Mouse (Mus musculus) stomach, postnatal 0 days (tissue): ENCODE data around the gene Rad17. TPM values are rescaled to one million over a fixed set of nuclear protein-coding genes. Genes with fewer than 3 reads are reported as not detected.

Experiments
- ATAC-seq: fragments of 200-750 bp; cut with Nextera tagmentation; 2 replicates; pipeline ENCODE4 v1.8.0; 2017; ENCODE audit not compliant: low FRiP score, low TSS enrichment
- DNase-seq: peaks from one replicate; pipeline ENCODE4 v3.0.0-alpha.2; 2016; ENCODE audit warnings: low spot score
- H3K27ac ChIP-seq: fragments of 300-500 bp; sonication (generic); replicated peaks from 2 replicates; pipeline ENCODE4 v1.5.1; 2014; ENCODE audit warnings: mild to moderate bottlenecking, control low read depth
- H3K27me3 ChIP-seq: fragments of 300-500 bp; sonication (generic); 2 replicates; pipeline ENCODE4 v1.6.1; 2014; ENCODE audit warnings: low read length; ENCODE audit not compliant: control insufficient read depth, insufficient read depth
- H3K36me3 ChIP-seq: fragments of 300-500 bp; sonication (generic); 2 replicates; pipeline ENCODE4 v1.6.1; 2014; ENCODE audit warnings: low read length, mixed read lengths; ENCODE audit not compliant: control insufficient read depth, insufficient read depth
- H3K4me1 ChIP-seq: fragments of 300-500 bp; sonication (generic); replicated peaks from 2 replicates; pipeline ENCODE4 v1.6.1; 2014; ENCODE audit warnings: antibody characterized with exemption; ENCODE audit not compliant: control insufficient read depth, insufficient read depth
- H3K4me2 ChIP-seq: fragments of 300-500 bp; sonication (generic); replicated peaks from 2 replicates; pipeline ENCODE4 v1.6.1; 2014; ENCODE audit warnings: low read depth, mild to moderate bottlenecking, control low read depth, moderate library complexity
- H3K4me3 ChIP-seq: fragments of 300-500 bp; sonication (generic); 2 replicates; pipeline ENCODE4 v1.5.1; 2014; ENCODE audit warnings: low read depth, low read length, control low read depth
- H3K9ac ChIP-seq: fragments of 300-500 bp; sonication (generic); 2 replicates; pipeline ENCODE4 v1.6.1; 2014; ENCODE audit warnings: mild to moderate bottlenecking, low read length, control low read depth, mixed read lengths
- H3K9me3 ChIP-seq: fragments of 300-500 bp; sonication (generic); 2 replicates; pipeline ENCODE4 v1.6.1; 2016; ENCODE audit warnings: low read length; ENCODE audit not compliant: control insufficient read depth
- CTCF ChIP-seq: IDR thresholded peaks from 2 replicates; pipeline ENCODE4 v1.5.1; 2016; ENCODE audit warnings: antibody characterized with exemption, low read depth, mild to moderate bottlenecking, moderate library complexity
- EP300 ChIP-seq: optimal IDR thresholded peaks from 2 replicates; pipeline ENCODE3; 2016; ENCODE audit warnings: antibody characterized with exemption
- WGBS: fragments of 180-500 bp; shearing (Covaris S2); extraction: QIAGEN DNeasy Blood & Tissue Kit; methylation state at CpG from one replicate; pipeline ENCODE4 v1.1.7; 2014; 5-methylcytosine and 5-hydroxymethylcytosine counted together
- polyA plus RNA-seq: library from polyadenylated mRNA; unstranded; fragments of >200 nt; fragmentation: Nextera tagmentation; extraction: Ambion mirVana; gene quantifications from 2 replicates; pipeline ENCODE4 v1.2.1, GENCODE M21; 2015

The Rad17 gene
- polyA plus RNA-seq, 1 experiment from 2014 or later: 13.0 TPM

DNA sequence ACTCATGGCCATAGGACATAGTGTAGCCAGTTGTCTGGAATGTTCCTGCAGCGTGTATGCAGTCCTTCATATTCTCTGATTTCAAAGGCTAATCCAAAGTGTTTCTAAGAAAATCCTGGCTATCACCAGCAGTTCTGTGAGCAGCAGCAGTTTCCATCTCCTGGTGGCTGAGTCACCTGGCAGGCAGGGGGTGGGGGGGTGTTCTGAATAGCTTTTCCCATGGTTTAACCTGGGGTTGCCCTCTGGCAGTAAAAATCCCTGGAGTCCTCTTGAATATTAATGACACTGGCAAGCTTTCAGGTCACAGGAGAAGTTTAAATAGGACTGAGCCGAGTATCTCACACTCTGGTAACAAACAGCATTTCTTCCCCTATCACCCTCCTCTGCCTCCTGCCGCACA is 69.2 kb downstream of the Rad17 start:
- ATAC-seq (peak; percentile 56; the same call in 1 of the 2 replicates), DNase-seq (peak; percentile 47)
- Histone ChIP-seq H3K27me3 (no peaks in the 10 kb centered on the region), H3K4me3 (no peak overlapping the region), H3K4me2 (0 out of 2 replicates have a peak overlapping the region, but pooled peaks have one; percentile 3), H3K4me1 (no peaks in the 10 kb centered on the region), H3K27ac (peak overlapping the region; percentile 30; the same call in 1 of the 2 replicates), H3K36me3 (no peaks in the 10 kb centered on the region), H3K9ac (no peak overlapping the region), H3K9me3 (no peaks in the 10 kb centered on the region)
- 11% methylated on average over 3 of the region's 3 CpGs for WGBS
- no peak for TF ChIP-seq CTCF
- no peak for TF ChIP-seq EP300

DNA sequence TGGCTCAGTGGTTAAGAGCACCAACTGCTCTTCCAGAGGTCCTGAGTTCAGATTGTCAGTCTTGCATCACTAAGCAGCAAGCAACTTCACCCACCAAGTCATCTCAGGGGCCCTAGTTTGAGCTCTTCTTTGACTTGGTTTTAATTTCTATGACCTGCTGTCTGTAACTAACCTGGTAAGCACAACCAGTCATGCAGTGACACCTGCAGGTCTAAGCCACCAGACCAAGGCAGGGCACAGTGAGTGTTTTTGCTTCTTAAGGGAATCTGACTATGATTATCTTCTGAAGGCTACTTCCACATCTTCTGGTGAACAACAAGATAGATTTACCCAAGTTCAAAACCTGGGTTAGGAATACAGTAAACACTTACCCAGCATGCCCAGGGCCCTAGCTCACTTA is 70.9 kb downstream of the Rad17 start:
- no peak for DNase-seq
- Histone ChIP-seq H3K9ac (no peak overlapping the region), H3K36me3 (no peaks in the 10 kb centered on the region), H3K4me1 (no peaks in the 10 kb centered on the region), H3K9me3 (no peaks in the 10 kb centered on the region), H3K27ac (no peak overlapping the region), H3K27me3 (no peaks in the 10 kb centered on the region), H3K4me3 (no peak overlapping the region), H3K4me2 (no peak overlapping the region)
- no peak for ATAC-seq
- peak; percentile 60 for TF ChIP-seq CTCF
- no peak for TF ChIP-seq EP300

DNA sequence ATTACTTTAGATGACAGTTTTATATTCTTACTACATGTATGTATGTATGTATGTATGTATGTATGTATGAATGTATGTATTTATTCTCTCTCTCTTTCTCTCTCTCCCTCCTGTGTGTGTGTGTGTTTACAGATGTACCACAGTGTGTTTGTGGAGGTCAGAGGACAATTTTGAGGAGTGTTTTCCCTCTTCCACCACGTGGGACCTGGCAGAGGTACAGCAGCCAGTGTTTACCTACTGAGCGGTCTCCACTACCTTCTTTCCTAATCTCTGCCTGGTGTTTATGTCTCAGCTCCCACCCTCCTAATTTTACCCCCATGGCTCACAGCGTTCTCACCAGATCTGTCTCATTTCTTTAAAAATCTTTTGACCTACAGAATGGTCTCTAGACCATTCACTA is 71.6 kb downstream of the Rad17 start:
- WGBS: 29% methylated on average over 3 of the region's 3 CpGs
- TF ChIP-seq EP300 (no peak), CTCF (no peak)
- Histone ChIP-seq H3K4me3 (no peak overlapping the region), H3K36me3 (no peaks in the 10 kb centered on the region), H3K9me3 (no peaks in the 10 kb centered on the region), H3K27me3 (no peaks in the 10 kb centered on the region), H3K4me1 (no peaks in the 10 kb centered on the region), H3K27ac (no peak overlapping the region), H3K4me2 (no peak overlapping the region), H3K9ac (no peak overlapping the region)
- ATAC-seq (no peak), DNase-seq (peak; percentile 33)

DNA sequence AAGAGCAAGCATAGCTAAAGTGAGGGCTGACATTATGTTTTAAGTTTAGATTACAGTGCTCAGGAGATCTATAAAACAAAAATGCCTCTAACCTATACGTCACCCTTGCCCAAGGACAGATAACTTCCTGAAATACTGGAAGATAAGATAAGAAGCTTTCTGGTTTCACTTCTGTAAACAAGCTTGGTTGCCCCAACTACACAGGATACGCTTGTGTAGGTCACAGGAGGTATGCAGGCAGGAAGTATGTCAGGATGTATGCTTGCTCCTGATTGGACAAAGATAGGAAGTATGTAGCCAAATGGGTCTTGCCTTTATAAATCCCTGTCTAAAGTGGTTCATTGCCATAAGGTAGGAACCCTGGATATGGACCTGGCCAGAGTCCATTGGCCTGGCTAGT is 74.9 kb downstream of the Rad17 start:
- DNase-seq (no peak), ATAC-seq (peak; percentile 70)
- no peaks in the 10 kb centered on the region for H3K9me3 ChIP-seq
- H3K27me3 ChIP-seq: no peaks in the 10 kb centered on the region
- H3K4me3 ChIP-seq: no peak overlapping the region
- H3K4me2 ChIP-seq: no peak overlapping the region
- 39% methylated on average over 2 of the region's 2 CpGs for WGBS
- H3K36me3 ChIP-seq: no peaks in the 10 kb centered on the region
- H3K27ac ChIP-seq: no peak overlapping the region
- no peak for TF ChIP-seq EP300
- no peak for TF ChIP-seq CTCF
- no peaks in the 10 kb centered on the region for H3K4me1 ChIP-seq
- H3K9ac ChIP-seq: no peak overlapping the region

DNA sequence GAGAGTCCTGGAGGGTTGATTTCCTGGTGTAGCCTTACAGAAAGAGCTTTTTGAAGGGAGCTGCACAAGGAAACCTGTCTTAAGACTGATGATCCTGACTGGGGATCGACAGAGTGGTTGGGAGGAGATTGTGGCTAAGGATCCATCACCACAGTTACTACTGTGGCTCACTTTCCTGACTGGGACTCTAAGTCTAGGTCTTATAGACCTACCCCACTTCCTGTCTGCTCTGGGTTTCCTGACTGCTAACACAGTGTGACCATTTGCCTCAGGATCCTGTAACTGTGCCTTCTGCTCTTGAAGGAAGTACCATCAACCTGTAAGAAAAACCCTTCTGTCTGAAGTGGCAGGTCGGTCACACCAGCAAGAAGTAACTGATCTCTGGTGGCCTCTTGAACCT is 80.1 kb downstream of the Rad17 start:
- no peak overlapping the region for H3K27ac ChIP-seq
- ATAC-seq: no peak
- no peak overlapping the region for H3K9ac ChIP-seq
- no peak overlapping the region for H3K4me3 ChIP-seq
- H3K27me3 ChIP-seq: no peaks in the 10 kb centered on the region
- TF ChIP-seq EP300: no peak
- no peak for TF ChIP-seq CTCF
- no peak overlapping the region for H3K4me2 ChIP-seq
- H3K36me3 ChIP-seq: no peaks in the 10 kb centered on the region
- WGBS: 65% methylated on average over 2 of the region's 2 CpGs
- H3K9me3 ChIP-seq: no peaks in the 10 kb centered on the region
- no peak for DNase-seq
- no peaks in the 10 kb centered on the region for H3K4me1 ChIP-seq

DNA sequence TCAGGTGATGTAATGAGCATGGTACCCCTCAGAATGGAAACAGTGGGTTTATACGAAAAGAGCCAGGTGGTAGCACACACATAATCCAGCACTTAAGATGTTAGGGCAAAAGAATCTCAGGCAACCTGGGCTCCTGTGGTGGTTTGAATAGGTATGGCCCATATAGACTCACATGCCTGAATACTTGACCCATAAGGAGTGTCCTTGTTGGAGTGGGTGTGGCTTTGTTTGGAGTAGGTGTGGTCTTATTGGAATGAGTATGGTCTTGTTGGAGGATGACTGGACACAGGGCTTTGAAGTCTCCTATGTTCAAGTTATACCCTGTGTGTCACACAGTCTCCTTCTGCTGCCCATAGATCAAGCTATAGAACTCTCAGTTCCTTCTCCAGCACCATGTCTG is 82.5 kb downstream of the Rad17 start:
- Histone ChIP-seq H3K9me3 (no peaks in the 10 kb centered on the region), H3K4me3 (no peak overlapping the region), H3K4me1 (no peaks in the 10 kb centered on the region), H3K4me2 (no peak overlapping the region), H3K27ac (no peak overlapping the region), H3K27me3 (no peaks in the 10 kb centered on the region), H3K36me3 (no peaks in the 10 kb centered on the region), H3K9ac (no peak overlapping the region)
- TF ChIP-seq CTCF: no peak
- TF ChIP-seq EP300: no peak
- ATAC-seq: 0 out of 2 replicates have a peak, but pooled peaks have one; percentile 56
- WGBS: 92% methylated on average over 1 of the region's 1 CpGs
- DNase-seq: no peak

Other genes with a start within 250 kb of the Rad17 start
- 0.06 and 0.10 TPM in 2 replicates for gene Naip1, start 198.2 kb downstream of the Rad17 start, polyA plus RNA-seq
- 25.3 and 25.7 TPM in 2 replicates for gene Gtf2h2, start 158.5 kb downstream of the Rad17 start, polyA plus RNA-seq
- gene Ocln, start 98.3 kb downstream of the Rad17 start, polyA plus RNA-seq: 65.7 and 66.0 TPM in 2 replicates
- 11.3 and 11.5 TPM in 2 replicates for gene Marveld2, start 34.1 kb downstream of the Rad17 start, polyA plus RNA-seq
- 163 and 164 TPM in 2 replicates for gene Ak6, start 72 bp downstream of the Rad17 start, polyA plus RNA-seq
- gene Taf9, start 528 bp upstream of the Rad17 start, polyA plus RNA-seq: 9.6 and 10.9 TPM in 2 replicates
- 4.9 and 5.1 TPM in 2 replicates for gene Ccdc125, start 18.7 kb upstream of the Rad17 start, polyA plus RNA-seq
- 50.9 and 52.8 TPM in 2 replicates for gene Cdk7, start 79.9 kb upstream of the Rad17 start, polyA plus RNA-seq
- gene Mrps36, start 93.6 kb upstream of the Rad17 start, polyA plus RNA-seq: 147 and 162 TPM in 2 replicates
- gene Cenph, start 124.8 kb upstream of the Rad17 start, polyA plus RNA-seq: 10.3 and 11.5 TPM in 2 replicates
- 34.5 and 47.0 TPM in 2 replicates for gene Ccnb1, start 135.5 kb upstream of the Rad17 start, polyA plus RNA-seq
- gene Slc30a5, start 182.4 kb upstream of the Rad17 start, polyA plus RNA-seq: 37.0 and 38.3 TPM in 2 replicates